Mouse (Mus musculus) small intestine, adult 2 months (tissue): Measurements from ENCODE around the gene Lca5.

Experiments used
- CTCF ChIP-seq: fragments of 200-500 bp; IDR thresholded peaks from 2 replicates; pipeline ENCODE4 v1.5.1; 2012; ENCODE audit warnings: low read depth, mild to moderate bottlenecking, control low read depth, inconsistent platforms, low read length, moderate library complexity, mixed read lengths; ENCODE audit not compliant: insufficient replicate concordance, insufficient read length; ENCODE audit errors: extremely low read depth
- POLR2A ChIP-seq: fragments of 200-500 bp; IDR thresholded peaks from 2 replicates; pipeline ENCODE4 v1.6.1; 2012; ENCODE audit warnings: low read depth, mild to moderate bottlenecking, control low read depth, inconsistent platforms, low read length, moderate library complexity

DNA sequence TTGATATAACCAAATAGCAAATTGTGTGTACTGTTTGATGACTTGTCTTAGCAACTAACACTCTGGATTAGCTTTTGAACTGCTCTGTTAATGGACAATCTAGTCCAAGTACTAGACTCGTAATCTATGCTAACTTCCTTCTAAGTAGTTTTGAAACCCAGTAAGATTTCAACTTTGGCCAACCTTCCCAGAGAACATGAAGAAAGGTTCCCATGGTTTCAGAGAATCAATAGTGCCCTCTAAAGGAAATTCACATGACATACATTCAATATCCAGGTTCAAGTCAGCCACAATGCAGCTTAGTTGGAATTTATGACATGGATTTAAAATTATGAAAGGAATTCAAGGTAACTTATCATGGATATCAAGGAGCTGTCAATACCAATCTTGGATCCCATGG lies 70.0 kb downstream of the Lca5 start:
- TF ChIP-seq CTCF (no peak), POLR2A (no peak)
